Mouse (Mus musculus) cerebellum, adult 2 months (tissue): ENCODE measurements around the gene Prkd3.

ENCODE experiments used
- CTCF ChIP-seq: fragments of 200-500 bp; IDR thresholded peaks from 2 replicates; pipeline ENCODE4 v1.5.1; 2011; ENCODE audit warnings: low read depth, mild to moderate bottlenecking, control low read depth, low read length, moderate library complexity, borderline replicate concordance; ENCODE audit not compliant: insufficient read depth
- POLR2A ChIP-seq: fragments of 200-500 bp; IDR thresholded peaks from 2 replicates; pipeline ENCODE4 v1.6.1; 2011; ENCODE audit warnings: low read length, control low read depth, borderline replicate concordance; ENCODE audit not compliant: insufficient read depth

DNA sequence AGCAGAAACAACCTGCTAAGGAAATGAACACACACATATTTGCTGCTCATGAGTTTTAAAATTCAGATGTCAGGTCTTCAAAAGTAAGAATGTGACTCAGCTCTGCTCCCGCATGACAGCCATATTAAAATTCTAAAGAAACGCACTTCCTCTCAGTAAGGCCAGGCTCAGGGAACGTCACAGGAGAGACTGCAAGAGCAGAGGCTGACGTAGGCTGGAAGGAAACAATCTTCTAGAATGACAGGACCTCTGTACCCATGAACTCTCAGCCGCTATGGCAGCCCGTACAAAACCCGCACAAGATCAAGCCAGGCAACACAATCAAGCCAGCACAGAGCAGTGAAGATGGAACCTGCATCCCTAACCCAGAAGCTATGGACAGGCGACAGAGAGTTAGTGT lies 31.6 kb downstream of the Prkd3 start:
- TF ChIP-seq CTCF (no peak), POLR2A (no peak)
